Mouse (Mus musculus) heart, postnatal 10 days (tissue): ENCODE results near the gene Gh. TPM values are rescaled to one million over a fixed set of nuclear protein-coding genes. Genes with fewer than 3 reads are reported as not detected.

Source experiments
- DNase-seq, 2 experiments: peaks; one replicate each; pipeline ENCODE4 v3.0.0; 2021
- intact Hi-C: fragments of 180-260 bp; cut with DNase I; formaldehyde crosslinking; loops from one replicate; pipeline ENCODE4 v1.15.1; 2025
- total RNA-seq, 2 experiments: library from RNA; stranded (reverse); gene quantifications; 2 replicates each; pipeline ENCODE4 v1.2.3; 2021

Gh gene
- total RNA-seq, 2 experiments from 2014 or later = not detected

DNA sequence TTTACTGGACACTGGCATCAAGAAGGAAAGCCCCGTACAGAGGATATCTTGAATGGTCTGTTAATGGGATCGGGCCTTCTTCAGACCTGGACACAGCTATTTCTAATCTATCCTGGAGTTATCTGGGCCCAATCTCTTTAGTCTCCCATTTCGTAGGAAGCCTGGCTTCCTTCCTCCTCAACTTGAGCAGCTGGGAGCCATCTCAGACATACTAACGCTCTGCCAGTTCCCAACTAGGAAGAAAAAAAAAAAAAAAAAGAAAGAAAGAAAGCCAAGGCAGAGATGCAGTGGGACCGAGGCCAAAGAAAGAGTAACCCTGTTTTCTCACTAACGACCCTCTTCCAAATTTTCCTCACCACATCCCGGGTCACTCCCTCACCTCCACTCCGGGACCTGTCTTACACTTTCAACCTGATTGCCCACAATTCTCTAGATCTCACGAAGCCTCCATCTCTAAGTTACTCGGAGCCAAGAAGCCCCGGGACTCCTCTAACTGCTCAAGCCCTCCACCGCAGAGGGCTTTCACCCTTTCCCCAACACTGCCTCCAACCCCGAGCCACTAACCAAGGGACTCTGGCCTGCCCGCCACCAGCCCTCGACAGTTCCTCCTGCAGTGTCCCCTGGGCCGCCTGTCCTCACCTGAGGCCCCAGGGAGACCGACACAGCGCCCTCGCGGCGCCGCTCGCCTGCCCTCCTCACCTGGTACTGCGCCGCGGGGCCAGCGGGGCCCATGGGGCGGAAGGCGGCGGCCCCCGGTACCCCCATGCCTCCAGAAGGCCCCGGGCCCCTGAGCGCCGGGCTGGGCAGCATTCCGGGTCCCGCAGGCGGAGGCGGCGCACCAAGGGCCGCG, 29.6 kb downstream of the Gh start:
- DNase-seq = peak; percentile 23 to 71

DNA sequence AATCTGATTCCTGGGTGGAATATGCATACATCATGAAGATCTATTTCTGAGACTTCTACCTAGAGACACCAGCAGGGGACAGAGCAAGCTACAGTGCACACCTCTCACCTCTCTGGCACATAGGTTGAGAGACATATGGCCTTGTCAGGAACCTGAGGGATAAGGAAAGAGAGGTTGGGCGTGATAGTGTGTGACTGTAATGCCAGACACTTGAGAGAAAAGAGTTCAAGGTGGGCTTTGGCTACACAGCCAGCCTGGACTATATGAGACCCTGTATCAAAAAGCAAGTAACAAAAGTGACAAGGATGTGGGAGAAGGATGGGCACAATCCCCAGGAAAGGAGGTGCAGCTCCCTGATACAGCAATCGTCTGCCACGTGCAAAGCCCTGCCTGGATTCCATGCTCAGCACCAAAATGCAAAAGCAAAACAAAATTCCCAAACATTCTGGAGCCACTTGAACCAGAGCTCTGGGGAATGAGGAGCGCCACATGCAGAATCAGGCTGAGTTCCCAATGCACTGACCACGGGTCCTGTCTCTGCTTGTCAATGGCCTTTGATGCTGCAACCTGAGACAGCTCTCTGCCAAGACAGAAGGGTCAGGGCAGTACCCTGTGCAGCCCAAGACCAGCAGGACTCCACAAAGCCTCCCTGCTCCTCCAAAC, 30.4 kb downstream of the Gh start:
- intact Hi-C loops = no loop called here

More for the DNA sequence above, 29.6 kb downstream of the Gh start:
- intact Hi-C loops = loop anchor here (1.0 kb wide), 1 partner anchor 16 kb away; the partner anchor contains the start of genes Ftsj3 and Psmc5

DNA sequence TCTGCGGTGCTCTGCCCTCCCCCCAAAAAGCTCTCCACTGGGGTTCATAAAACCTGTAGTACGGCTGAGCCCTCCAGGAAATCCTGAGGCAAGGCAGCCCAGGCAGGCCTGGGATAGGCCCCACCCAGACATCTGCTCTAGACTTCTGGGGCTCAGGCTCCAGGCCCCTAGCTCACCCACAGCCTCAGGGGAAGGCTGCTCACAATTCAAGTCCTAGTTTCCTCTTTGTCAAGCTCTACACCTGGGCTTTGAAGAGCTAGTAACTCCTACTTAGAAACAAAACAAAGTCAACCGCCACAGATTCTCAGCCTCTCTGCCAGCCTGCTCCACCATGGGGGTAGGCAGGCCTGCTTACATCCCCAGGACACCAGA, 32.6 kb downstream of the Gh start:
- peak; percentile 41 to 43 for DNase-seq
- intact Hi-C loops = no loop called here

More for the DNA sequence above, 30.4 kb downstream of the Gh start:
- peak in 1 of 2 experiments; percentile 36 for DNase-seq

- DNase-seq = peak; percentile 79 to 80
- intact Hi-C loops = no loop called here
Measured at GRCm38 (mm10) chr11:106268326-106269059, 33.2 kb downstream of the Gh start.

GRCm38 (mm10) chr11:106267871-106268270, 33.8 kb downstream of the Gh start:
- intact Hi-C loops = no loop called here
- DNase-seq = no peak

- intact Hi-C loops = no loop called here
- DNase-seq = peak in 1 of 2 experiments; percentile 30
Measured at GRCm38 (mm10) chr11:106267311-106267852, 34.3 kb downstream of the Gh start.

DNA sequence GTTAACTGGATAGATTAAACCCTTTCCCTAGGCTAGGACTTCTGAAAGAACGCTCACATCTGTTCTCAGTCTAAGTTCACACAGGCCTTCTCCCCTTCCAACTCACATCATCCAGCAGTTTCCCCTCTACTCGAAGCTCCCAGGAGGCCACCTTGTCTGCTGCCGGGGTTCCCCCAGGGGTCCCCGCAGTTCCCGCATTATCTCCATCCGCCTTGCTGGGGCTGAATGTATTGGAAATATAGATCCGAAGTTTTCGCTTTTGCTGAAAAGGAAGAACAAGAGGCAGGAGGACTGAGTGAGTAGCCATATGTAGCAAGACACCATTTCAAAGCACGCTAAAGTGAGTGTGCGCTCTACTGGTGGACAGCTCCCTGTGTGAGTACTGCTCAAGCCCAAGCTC, 35.2 kb downstream of the Gh start:
- intact Hi-C loops = no loop called here
- no peak for DNase-seq

- no peak for DNase-seq
- intact Hi-C loops = no loop called here
Measured at GRCm38 (mm10) chr11:106265570-106265969, 36.1 kb downstream of the Gh start.

GRCm38 (mm10) chr11:106264988-106265387, 36.7 kb downstream of the Gh start:
- intact Hi-C loops = no loop called here
- DNase-seq = no peak

DNA sequence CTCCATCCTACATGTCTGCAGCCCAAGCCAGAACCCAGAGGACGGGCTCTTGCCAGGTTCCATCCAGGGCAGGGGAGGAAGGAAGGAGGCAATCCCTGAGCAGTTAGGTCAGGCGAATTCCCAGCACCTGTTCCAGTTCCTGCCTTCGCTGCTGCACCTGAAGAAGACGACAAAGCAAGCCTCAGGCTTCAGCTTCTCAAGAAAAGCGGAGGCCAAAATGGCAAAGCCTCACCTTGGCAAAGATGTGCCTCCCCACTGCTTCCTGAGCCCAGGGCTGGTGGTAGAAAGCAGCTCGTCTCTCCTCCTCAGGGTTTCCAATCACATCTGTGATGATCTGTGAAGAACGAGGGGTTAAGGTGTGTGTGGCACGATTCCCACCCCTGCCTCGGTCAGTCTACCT, 37.7 kb downstream of the Gh start:
- DNase-seq = no peak
- intact Hi-C loops = no loop called here

- no peak for DNase-seq
- intact Hi-C loops = no loop called here
Measured at GRCm38 (mm10) chr11:106260826-106261450, 40.7 kb downstream of the Gh start.

- intact Hi-C loops = loop anchor here (1.0 kb wide), 1 partner anchor 16 kb away; the partner anchor contains the start of gene Smarcd2
- DNase-seq = peak in 1 of 2 experiments; percentile 54
Measured at GRCm38 (mm10) chr11:106256775-106257174, 44.9 kb downstream of the Gh start.

- intact Hi-C loops = loop anchor here (1.0 kb wide), 1 partner anchor 16 kb away; the partner anchor contains the start of gene Smarcd2
- peak; percentile 99 to 100 for DNase-seq
Measured at GRCm38 (mm10) chr11:106255685-106256451, 45.8 kb downstream of the Gh start, which contains the start of the genes Ftsj3 and Psmc5. Gene Ftsj3, minus strand, starts transcription at chr11:106256079. Gene Psmc5, plus strand, starts transcription at chr11:106256154.

GRCm38 (mm10) chr11:106255174-106255573, 46.5 kb downstream of the Gh start:
- DNase-seq = no peak
- intact Hi-C loops = no loop called here

DNA sequence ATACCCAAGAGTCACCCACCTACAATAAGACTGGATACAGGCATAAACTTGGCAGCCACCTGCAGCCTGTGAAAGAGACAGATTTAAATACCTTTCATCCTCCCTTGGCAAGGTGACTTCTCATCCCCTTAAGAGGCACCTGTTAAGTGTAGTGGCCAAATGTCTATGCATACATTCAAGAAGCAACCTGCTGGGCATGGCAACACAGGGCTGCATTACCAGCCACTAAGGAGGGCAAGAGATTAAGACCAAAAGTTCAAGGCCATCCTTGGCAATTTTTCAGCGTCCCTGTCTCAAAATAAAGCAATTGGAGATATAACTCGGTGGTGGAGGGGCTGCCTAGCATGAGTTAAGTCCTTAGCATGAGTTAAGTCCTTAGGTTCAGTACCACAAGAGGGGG, 46.9 kb downstream of the Gh start:
- DNase-seq = no peak
- intact Hi-C loops = no loop called here
